Mouse (Mus musculus) stomach, embryonic 16.5 days (tissue): ENCODE results near the gene E030018B13Rik. TPM values are rescaled to one million over a fixed set of nuclear protein-coding genes. Genes with fewer than 3 reads are reported as not detected.

Source experiments
- ATAC-seq: fragments of 200-750 bp; cut with Nextera tagmentation; 2 replicates; pipeline ENCODE4 v1.8.0; 2017; ENCODE audit warnings: moderate number of reproducible peaks, moderate TSS enrichment; ENCODE audit not compliant: insufficient read depth, low FRiP score
- H3K27ac ChIP-seq: fragments of 300-500 bp; sonication (generic); 2 replicates; pipeline ENCODE4 v1.5.1; 2014; ENCODE audit warnings: low read length
- H3K27me3 ChIP-seq: fragments of 300-500 bp; sonication (generic); 2 replicates; pipeline ENCODE4 v1.6.1; 2014; ENCODE audit warnings: low read length, control low read depth, mixed read lengths; ENCODE audit not compliant: control insufficient read depth, insufficient read depth
- H3K36me3 ChIP-seq: fragments of 300-500 bp; sonication (generic); 2 replicates; pipeline ENCODE4 v1.6.1; 2014; ENCODE audit warnings: low read length; ENCODE audit not compliant: control insufficient read depth, insufficient read depth
- H3K4me1 ChIP-seq: fragments of 300-500 bp; sonication (generic); 2 replicates; pipeline ENCODE4 v1.6.1; 2014; ENCODE audit warnings: low read length, control low read depth, mixed read lengths; ENCODE audit not compliant: control insufficient read depth, insufficient read depth
- H3K4me2 ChIP-seq: fragments of 300-500 bp; sonication (generic); 2 replicates; pipeline ENCODE4 v1.6.1; 2014; ENCODE audit warnings: low read depth, low read length, mixed read lengths
- H3K4me3 ChIP-seq: fragments of 300-500 bp; sonication (generic); replicated peaks from 2 replicates; pipeline ENCODE4 v1.5.1; 2014; ENCODE audit warnings: mild to moderate bottlenecking, low read length
- H3K9ac ChIP-seq: fragments of 300-500 bp; sonication (generic); 2 replicates; pipeline ENCODE4 v1.6.1; 2014; ENCODE audit warnings: low read length
- H3K9me3 ChIP-seq: fragments of 300-500 bp; sonication (generic); replicated peaks from 2 replicates; pipeline ENCODE4 v1.6.1; 2016; ENCODE audit warnings: low read length, control low read depth; ENCODE audit not compliant: control insufficient read depth
- WGBS: fragments of 180-500 bp; shearing (Covaris S2); extraction: QIAGEN DNeasy Blood & Tissue Kit; methylation state at CpG from one replicate; pipeline ENCODE4 v1.1.7; 2014; 5-methylcytosine and 5-hydroxymethylcytosine counted together
- polyA plus RNA-seq: library from polyadenylated mRNA; unstranded; fragments of >200 nt; fragmentation: Nextera tagmentation; extraction: Ambion mirVana; gene quantifications from 2 replicates; pipeline ENCODE4 v1.2.1, GENCODE M21; 2015

E030018B13Rik gene
- not detected in 2 replicates for polyA plus RNA-seq

GRCm38 (mm10) chr7:63916268-63916907, at the start of gene E030018B13Rik:
TSS of gene E030018B13Rik (plus strand) at chr7:63916857.
- ATAC-seq = no peak
- no peaks in the 10 kb centered on the region for H3K27me3 ChIP-seq
- no peak within 1 kb of the TSS for H3K4me2 ChIP-seq
- peaks cover 52% of the 10 kb centered on the region for H3K4me1 ChIP-seq
- no peaks in the 10 kb centered on the region for H3K36me3 ChIP-seq
- no peak within 1 kb of the TSS for H3K9ac ChIP-seq
- H3K4me3 ChIP-seq = no peak within 1 kb of the TSS
- WGBS = 85% methylated on average over 6 of the region's 6 CpGs
- H3K9me3 ChIP-seq = no peaks in the 10 kb centered on the region
- no peak within 1 kb of the TSS for H3K27ac ChIP-seq

GRCm38 (mm10) chr7:63868356-63868918, 48.2 kb upstream of the E030018B13Rik start:
- WGBS = 49% methylated on average over 6 of the region's 6 CpGs
- ATAC-seq = no peak
- H3K9ac ChIP-seq = no peak overlapping the region
- H3K4me1 ChIP-seq = no peaks in the 10 kb centered on the region
- H3K4me2 ChIP-seq = no peak overlapping the region
- H3K36me3 ChIP-seq = no peaks in the 10 kb centered on the region
- no peaks in the 10 kb centered on the region for H3K9me3 ChIP-seq
- no peak overlapping the region for H3K4me3 ChIP-seq
- H3K27me3 ChIP-seq = no peaks in the 10 kb centered on the region
- no peak overlapping the region for H3K27ac ChIP-seq

GRCm38 (mm10) chr7:63871698-63872097, 45.0 kb upstream of the E030018B13Rik start:
- no peaks in the 10 kb centered on the region for H3K27me3 ChIP-seq
- ATAC-seq = no peak
- H3K27ac ChIP-seq = no peak overlapping the region
- no peak overlapping the region for H3K9ac ChIP-seq
- no peak overlapping the region for H3K4me2 ChIP-seq
- no peaks in the 10 kb centered on the region for H3K4me1 ChIP-seq
- 66% methylated on average over 6 of the region's 6 CpGs for WGBS
- H3K9me3 ChIP-seq = no peaks in the 10 kb centered on the region
- no peaks in the 10 kb centered on the region for H3K36me3 ChIP-seq
- H3K4me3 ChIP-seq = no peak overlapping the region

- H3K9me3 ChIP-seq = no peaks in the 10 kb centered on the region
- 42% methylated on average over 12 of the region's 12 CpGs for WGBS
- H3K27me3 ChIP-seq = no peaks in the 10 kb centered on the region
- no peak overlapping the region for H3K9ac ChIP-seq
- H3K4me1 ChIP-seq = no peaks in the 10 kb centered on the region
- H3K4me3 ChIP-seq = no peak overlapping the region
- H3K27ac ChIP-seq = no peak overlapping the region
- ATAC-seq = 0 out of 2 replicates have a peak, but pooled peaks have one; percentile 47
- H3K36me3 ChIP-seq = no peaks in the 10 kb centered on the region
- no peak overlapping the region for H3K4me2 ChIP-seq
These were observed 42.8 kb upstream of the E030018B13Rik start for GRCm38 (mm10) chr7:63873880-63874279.

- Histone ChIP-seq H3K27ac (no peak overlapping the region), H3K27me3 (no peaks in the 10 kb centered on the region), H3K4me1 (no peaks in the 10 kb centered on the region), H3K4me2 (no peak overlapping the region), H3K9me3 (no peaks in the 10 kb centered on the region), H3K4me3 (no peak overlapping the region), H3K9ac (no peak overlapping the region), H3K36me3 (no peaks in the 10 kb centered on the region)
- ATAC-seq = no peak
These were observed 41.0 kb upstream of the E030018B13Rik start for GRCm38 (mm10) chr7:63875686-63876085.

GRCm38 (mm10) chr7:63876640-63877039, 40.0 kb upstream of the E030018B13Rik start:
- H3K27me3 ChIP-seq = no peaks in the 10 kb centered on the region
- ATAC-seq = no peak
- no peaks in the 10 kb centered on the region for H3K4me1 ChIP-seq
- no peak overlapping the region for H3K9ac ChIP-seq
- H3K4me3 ChIP-seq = no peak overlapping the region
- no peak overlapping the region for H3K27ac ChIP-seq
- 72% methylated on average over 2 of the region's 2 CpGs for WGBS
- no peaks in the 10 kb centered on the region for H3K9me3 ChIP-seq
- no peak overlapping the region for H3K4me2 ChIP-seq
- no peaks in the 10 kb centered on the region for H3K36me3 ChIP-seq

GRCm38 (mm10) chr7:63877610-63878009, 39.0 kb upstream of the E030018B13Rik start:
- H3K27me3 ChIP-seq = no peaks in the 10 kb centered on the region
- no peak overlapping the region for H3K27ac ChIP-seq
- H3K9ac ChIP-seq = no peak overlapping the region
- 29% methylated on average over 14 of the region's 14 CpGs for WGBS
- no peaks in the 10 kb centered on the region for H3K9me3 ChIP-seq
- H3K4me2 ChIP-seq = peak overlapping the region; percentile 32
- no peaks in the 10 kb centered on the region for H3K4me1 ChIP-seq
- H3K4me3 ChIP-seq = no peak overlapping the region
- no peak for ATAC-seq
- no peaks in the 10 kb centered on the region for H3K36me3 ChIP-seq

GRCm38 (mm10) chr7:63879583-63879982, 37.1 kb upstream of the E030018B13Rik start:
- ATAC-seq = no peak
- H3K36me3 ChIP-seq = no peaks in the 10 kb centered on the region
- H3K4me2 ChIP-seq = no peak overlapping the region

GRCm38 (mm10) chr7:63882739-63883138, 33.9 kb upstream of the E030018B13Rik start:
- Histone ChIP-seq H3K9ac (no peak overlapping the region), H3K27me3 (no peaks in the 10 kb centered on the region), H3K4me2 (no peak overlapping the region), H3K36me3 (no peaks in the 10 kb centered on the region), H3K4me1 (no peaks in the 10 kb centered on the region), H3K9me3 (no peaks in the 10 kb centered on the region), H3K4me3 (no peak overlapping the region), H3K27ac (no peak overlapping the region)
- no peak for ATAC-seq
- 84% methylated on average over 7 of the region's 7 CpGs for whole genome bisulfite sequencing

More at GRCm38 (mm10) chr7:63879583-63879982, 37.1 kb upstream of the E030018B13Rik start:
- Histone ChIP-seq H3K4me1 (no peaks in the 10 kb centered on the region), H3K4me3 (no peak overlapping the region), H3K27me3 (no peaks in the 10 kb centered on the region), H3K27ac (no peak overlapping the region), H3K9ac (no peak overlapping the region), H3K9me3 (no peaks in the 10 kb centered on the region)
- WGBS = 83% methylated on average over 6 of the region's 6 CpGs
